ENCODE assay signal across 8 mouse cellular contexts in genomic region chr7:130936472-130936951, GRCm38 (mm10). TPM values are rescaled to one million over a fixed set of nuclear protein-coding genes. Genes with fewer than 3 reads are reported as not detected.
DNase-seq lines count a peak whose midpoint lies in the region; ATAC-seq and TF ChIP-seq lines count a peak whose summit lies in the region.

No protein-coding gene starts in this region.

- peak; percentile 15 for ATAC-seq in hindbrain, embryonic 16.5 days
- no peak for ATAC-seq in liver, embryonic 15.5 days (ENCODE audit: insufficient read depth)

- peaks cover 46% of the 10 kb centered on the region for H3K4me1 ChIP-seq in E14TG2a.4 (replicated peaks; ENCODE audit: low read depth, low read length)
- H3K4me1 ChIP-seq in hindbrain, embryonic 16.5 days (ENCODE audit: control insufficient read depth, insufficient read depth, low read depth, low read length): peaks cover 19% of the 10 kb centered on the region
- no peaks in the 10 kb centered on the region for H3K4me1 ChIP-seq in liver, embryonic 15.5 days (replicated peaks)
- H3K4me1 ChIP-seq in small intestine, adult 2 months (ENCODE audit: control insufficient read depth, insufficient read depth, insufficient read length, low read length): no peaks in the 10 kb centered on the region

- H3K27me3 ChIP-seq in E14TG2a.4 (ENCODE audit: insufficient read depth, low read length): peaks cover 81% of the 10 kb centered on the region
- peaks cover 47% of the 10 kb centered on the region for H3K27me3 ChIP-seq in hindbrain, embryonic 16.5 days (replicated peaks; ENCODE audit: control insufficient read depth, insufficient read depth, low read length)
- H3K27me3 ChIP-seq in liver, embryonic 15.5 days: peaks cover 80% of the 10 kb centered on the region
- peaks cover 28% of the 10 kb centered on the region for H3K27me3 ChIP-seq in small intestine, adult 2 months (ENCODE audit: control insufficient read depth, insufficient read depth, low read length)

- WGBS in hindbrain, embryonic 16.5 days: under 1% methylated on average over 49 of the region's 49 CpGs
- 2% methylated on average over 49 of the region's 49 CpGs for WGBS in liver, embryonic 15.5 days (ENCODE audit: insufficient replicate concordance)
- WGBS in small intestine, adult 2 months: under 1% methylated on average over 49 of the region's 49 CpGs

- peak; percentile 73 for DNase-seq in adrenal gland, postnatal 10 days
- DNase-seq in gastrocnemius, adult 8-10 months (ENCODE audit: low spot score in 2 of 2): peak; percentile 42 to 58
- DNase-seq in c-Kit-positive CD71-positive TER-119-positive erythroid progenitor cells, embryonic 14.5 days (ENCODE audit: low spot score): no peak
- DNase-seq in cerebellum, adult 9-11 months: no peak

- peak overlapping the region; percentile 54 for H3K9ac ChIP-seq in hindbrain, embryonic 16.5 days (ENCODE audit: low read depth, low read length)
- H3K9ac ChIP-seq in liver, embryonic 15.5 days: no peak overlapping the region

- peak overlapping the region; percentile 78 for H3K4me2 ChIP-seq in hindbrain, embryonic 16.5 days (ENCODE audit: low read length)
- H3K4me2 ChIP-seq in liver, embryonic 15.5 days: peak overlapping the region; percentile 56

- no peaks in the 10 kb centered on the region for H3K36me3 ChIP-seq in E14TG2a.4 (ENCODE audit: insufficient read depth, low read length)
- no peaks in the 10 kb centered on the region for H3K36me3 ChIP-seq in hindbrain, embryonic 16.5 days (ENCODE audit: control insufficient read depth, insufficient read depth, low read length)
- H3K36me3 ChIP-seq in liver, embryonic 15.5 days (replicated peaks): no peaks in the 10 kb centered on the region
- H3K36me3 ChIP-seq in small intestine, adult 2 months (ENCODE audit: control insufficient read depth, insufficient read depth, low read length): no peaks in the 10 kb centered on the region

- no peak for TF ChIP-seq POLR2A in small intestine, adult 2 months (IDR thresholded peaks at IDR 0.05; ENCODE audit: low read depth, low read length)

- TF ChIP-seq CTCF in E14TG2a.4 (conservative IDR thresholded peaks at IDR 0.05; ENCODE audit: low read length): no peak
- no peak for TF ChIP-seq CTCF in small intestine, adult 2 months (IDR thresholded peaks at IDR 0.05; ENCODE audit: extremely low read depth, insufficient read length, insufficient replicate concordance, low read depth, low read length)

- H3K4me3 ChIP-seq in E14TG2a.4 (replicated peaks; ENCODE audit: low read length): peak overlapping the region; percentile 81
- peak overlapping the region; percentile 50 for H3K4me3 ChIP-seq in hindbrain, embryonic 16.5 days (ENCODE audit: low read length)
- H3K4me3 ChIP-seq in liver, embryonic 15.5 days (replicated peaks): peak overlapping the region; percentile 42
- H3K4me3 ChIP-seq in small intestine, adult 2 months (ENCODE audit: low read depth, low read length): peak overlapping the region; percentile 54

- no peaks in the 10 kb centered on the region for H3K9me3 ChIP-seq in E14TG2a.4 (ENCODE audit: low read length)
- no peaks in the 10 kb centered on the region for H3K9me3 ChIP-seq in hindbrain, embryonic 16.5 days (ENCODE audit: control insufficient read depth, low read length)
- H3K9me3 ChIP-seq in liver, embryonic 15.5 days (replicated peaks): no peaks in the 10 kb centered on the region

- H3K27ac ChIP-seq in hindbrain, embryonic 16.5 days (ENCODE audit: low read depth, low read length): 0 out of 2 replicates have a peak overlapping the region, but pooled peaks have one; percentile 29
- no peak overlapping the region for H3K27ac ChIP-seq in liver, embryonic 15.5 days (replicated peaks)
- no peak overlapping the region for H3K27ac ChIP-seq in small intestine, adult 2 months (ENCODE audit: insufficient read depth, low read depth, low read length)

RNA-seq across cellular contexts. Expression of gene Htra1, which starts 0.6 kb away (rescaled TPM):
- 10 to 100 TPM; 76.1 to 89.5 TPM for total RNA-seq in adrenal gland, postnatal 10 days (2021)
- 10 to 100 TPM; 33.9 to 51.0 (median 36.5) TPM for total RNA-seq in gastrocnemius, adult 8-10 months (2022)
- polyA plus RNA-seq in hindbrain, embryonic 16.5 days (2015; fragmentation: Nextera tagmentation; extraction: Ambion mirVana): 23.1 and 25.9 TPM in 2 replicates
- 1.0 and 1.5 TPM in 2 replicates for polyA plus RNA-seq in liver, embryonic 15.5 days (2015; fragmentation: Nextera tagmentation; extraction: Ambion mirVana)
- 30.2 and 35.8 TPM in 2 replicates for polyA plus RNA-seq in small intestine, adult 2 months (2012; rRNA removed)

Comparison
In these comparisons a context has a peak if more than half of its experiments do, and no peak if none do; other contexts are left out.
1. DNase-seq: peak in adrenal gland, postnatal 10 days (single experiment) and gastrocnemius, adult 8-10 months (2 of 2); none in c-Kit-positive CD71-positive TER-119-positive erythroid progenitor cells, embryonic 14.5 days (single experiment) and cerebellum, adult 9-11 months (single experiment).
2. Peak in every context shown above with its lines, with median percentiles within 50 percentile points of each other: H3K4me3 ChIP-seq.